Mouse (Mus musculus) midbrain, embryonic 14.5 days (tissue): ENCODE data around the gene Clasp2. TPM values are rescaled to one million over a fixed set of nuclear protein-coding genes. Genes with fewer than 3 reads are reported as not detected.

Source experiments
- polyA plus RNA-seq: library from polyadenylated mRNA; unstranded; fragments of >200 nt; fragmentation: Nextera tagmentation; extraction: Ambion mirVana; gene quantifications from 2 replicates; pipeline ENCODE4 v1.2.1, GENCODE M21; 2014

The Clasp2 gene
- polyA plus RNA-seq, 1 experiment from 2014 or later, result 150 TPM

Other genes starting within 250 kb of the Clasp2 start
- gene Pdcd6ip, start 33.2 kb upstream of the Clasp2 start, polyA plus RNA-seq, result 22.7 and 41.3 TPM in 2 replicates
- gene Ubp1, start 189.5 kb downstream of the Clasp2 start, polyA plus RNA-seq, result 31.9 and 39.0 TPM in 2 replicates